Mouse (Mus musculus): ENCODE measurements around the gene Tns1. TPM values are rescaled to one million over a fixed set of nuclear protein-coding genes. Genes with fewer than 3 reads are reported as not detected.

Tns1 gene
- total and polyA plus RNA-seq, 2 experiments from 2014 or later = 11.7 to 28.0 TPM

GRCm38 (mm10) chr1:74103654-74104353, 20.4 kb downstream of the Tns1 start:
- Histone ChIP-seq H3K9me3 (ENCODE audit: low read length) (no peaks in the 10 kb centered on the region), H3K27me3 (ENCODE audit: insufficient read depth, low read length) (no peaks in the 10 kb centered on the region), H3K27ac (peak overlapping the region; percentile 56; the same call in 1 of the 2 replicates), H3K4me1 (ENCODE audit: insufficient read depth, low read length) (no peaks in the 10 kb centered on the region), H3K36me3 (ENCODE audit: insufficient read depth, low read length) (no peaks in the 10 kb centered on the region), H3K4me3 (ENCODE audit: low read length) (no peak overlapping the region), H3K9ac (replicated peaks; ENCODE audit: low read length) (no peak overlapping the region), H3K4me2 (ENCODE audit: low read depth, low read length) (no peak overlapping the region)
- ATAC-seq (peak; percentile 77), DNase-seq (ENCODE audit: low spot score) (peak; percentile 67)
- TF ChIP-seq CTCF (IDR thresholded peaks at IDR 0.05; ENCODE audit: low read depth) = no peak
- 12% methylated on average over 6 of the region's 6 CpGs for WGBS

- Histone ChIP-seq H3K27ac (peak overlapping the region; percentile 42; the same call in 1 of the 2 replicates), H3K4me3 (ENCODE audit: low read length) (peak overlapping the region; percentile 53), H3K36me3 (ENCODE audit: insufficient read depth, low read length) (no peaks in the 10 kb centered on the region), H3K27me3 (ENCODE audit: insufficient read depth, low read length) (no peaks in the 10 kb centered on the region; the same call in 1 of the 2 replicates), H3K9me3 (ENCODE audit: low read length) (no peaks in the 10 kb centered on the region), H3K4me2 (ENCODE audit: low read depth, low read length) (peak overlapping the region; percentile 89), H3K4me1 (ENCODE audit: insufficient read depth, low read length) (no peaks in the 10 kb centered on the region), H3K9ac (replicated peaks; ENCODE audit: low read length) (peak overlapping the region; percentile 61)
- peak; percentile 27; the same call in 1 of the 2 replicates for ATAC-seq
- DNase-seq (ENCODE audit: low spot score) = peak; percentile 80
- 0% methylated on average over 13 of the region's 14 CpGs for WGBS
- no peak for TF ChIP-seq CTCF (IDR thresholded peaks at IDR 0.05; ENCODE audit: low read depth)
Observed at GRCm38 (mm10) chr1:74099001-74099435, 25.2 kb downstream of the Tns1 start.

- H3K9me3 ChIP-seq (ENCODE audit: low read length) = no peaks in the 10 kb centered on the region
- peak overlapping the region; percentile 42; the same call in 1 of the 2 replicates for H3K27ac ChIP-seq
- DNase-seq (ENCODE audit: low spot score) (peak; percentile 79), ATAC-seq (peak; percentile 72)
- under 1% methylated on average over 53 of the region's 58 CpGs for WGBS
- H3K27me3 ChIP-seq (ENCODE audit: insufficient read depth, low read length) = no peaks in the 10 kb centered on the region; the same call in 1 of the 2 replicates
- H3K4me2 ChIP-seq (ENCODE audit: low read depth, low read length) = peak overlapping the region; percentile 89
- H3K4me1 ChIP-seq (ENCODE audit: insufficient read depth, low read length) = no peaks in the 10 kb centered on the region
- peak overlapping the region; percentile 61 for H3K9ac ChIP-seq (replicated peaks; ENCODE audit: low read length)
- peak overlapping the region; percentile 53 for H3K4me3 ChIP-seq (ENCODE audit: low read length)
- peak; percentile 55 for TF ChIP-seq CTCF (IDR thresholded peaks at IDR 0.05; ENCODE audit: low read depth)
- no peaks in the 10 kb centered on the region for H3K36me3 ChIP-seq (ENCODE audit: insufficient read depth, low read length)
Observed at GRCm38 (mm10) chr1:74098004-74099000, 25.9 kb downstream of the Tns1 start.

- no peaks in the 10 kb centered on the region for H3K9me3 ChIP-seq (ENCODE audit: low read length)
- no peak overlapping the region for H3K4me2 ChIP-seq (ENCODE audit: low read depth, low read length)
- no peak overlapping the region for H3K9ac ChIP-seq (replicated peaks; ENCODE audit: low read length)
- no peak overlapping the region for H3K27ac ChIP-seq
- no peaks in the 10 kb centered on the region; the same call in 1 of the 2 replicates for H3K27me3 ChIP-seq (ENCODE audit: insufficient read depth, low read length)
- 56% methylated on average over 3 of the region's 3 CpGs for WGBS
- no peak for ATAC-seq
- H3K4me1 ChIP-seq (ENCODE audit: insufficient read depth, low read length) = no peaks in the 10 kb centered on the region; the same call in 1 of the 2 replicates
- no peak overlapping the region for H3K4me3 ChIP-seq (ENCODE audit: low read length)
- TF ChIP-seq CTCF (IDR thresholded peaks at IDR 0.05; ENCODE audit: low read depth) = no peak
- DNase-seq (ENCODE audit: low spot score) = no peak
- no peaks in the 10 kb centered on the region for H3K36me3 ChIP-seq (ENCODE audit: insufficient read depth, low read length)
Observed at GRCm38 (mm10) chr1:74095728-74096127, 28.5 kb downstream of the Tns1 start.

GRCm38 (mm10) chr1:74095296-74095695, 29.0 kb downstream of the Tns1 start:
- 60% methylated on average over 6 of the region's 6 CpGs for WGBS
- H3K4me1 ChIP-seq (ENCODE audit: insufficient read depth, low read length) = no peaks in the 10 kb centered on the region; the same call in 1 of the 2 replicates
- TF ChIP-seq CTCF (IDR thresholded peaks at IDR 0.05; ENCODE audit: low read depth) = no peak
- no peaks in the 10 kb centered on the region for H3K9me3 ChIP-seq (ENCODE audit: low read length)
- H3K27me3 ChIP-seq (ENCODE audit: insufficient read depth, low read length) = no peaks in the 10 kb centered on the region; the same call in 1 of the 2 replicates
- DNase-seq (ENCODE audit: low spot score) = no peak
- no peaks in the 10 kb centered on the region for H3K36me3 ChIP-seq (ENCODE audit: insufficient read depth, low read length)
- H3K4me3 ChIP-seq (ENCODE audit: low read length) = no peak overlapping the region
- no peak for ATAC-seq
- H3K27ac ChIP-seq = no peak overlapping the region
- no peak overlapping the region for H3K4me2 ChIP-seq (ENCODE audit: low read depth, low read length)
- H3K9ac ChIP-seq (replicated peaks; ENCODE audit: low read length) = no peak overlapping the region

GRCm38 (mm10) chr1:74094497-74095270, 29.6 kb downstream of the Tns1 start:
- H3K4me1 ChIP-seq (ENCODE audit: insufficient read depth, low read length) = no peaks in the 10 kb centered on the region; the same call in 1 of the 2 replicates
- H3K4me2 ChIP-seq (ENCODE audit: low read depth, low read length) = no peak overlapping the region
- H3K9ac ChIP-seq (replicated peaks; ENCODE audit: low read length) = no peak overlapping the region
- no peak overlapping the region for H3K4me3 ChIP-seq (ENCODE audit: low read length)
- no peak overlapping the region for H3K27ac ChIP-seq
- TF ChIP-seq CTCF (IDR thresholded peaks at IDR 0.05; ENCODE audit: low read depth) = no peak
- ATAC-seq (peak; percentile 41), DNase-seq (ENCODE audit: low spot score) (peak; percentile 84)
- no peaks in the 10 kb centered on the region; the same call in 1 of the 2 replicates for H3K27me3 ChIP-seq (ENCODE audit: insufficient read depth, low read length)
- no peaks in the 10 kb centered on the region for H3K36me3 ChIP-seq (ENCODE audit: insufficient read depth, low read length)
- H3K9me3 ChIP-seq (ENCODE audit: low read length) = no peaks in the 10 kb centered on the region
- WGBS = 37% methylated on average over 7 of the region's 7 CpGs
